Mouse (Mus musculus): ENCODE measurements around the gene Vmp1. TPM values are rescaled to one million over a fixed set of nuclear protein-coding genes. Genes with fewer than 3 reads are reported as not detected.
A peak's percentile ranks its signal among the peaks of the same experiment; 100 is the strongest.

Vmp1 gene
- polyA plus RNA-seq, 1 experiment = 65.3 TPM

DNA sequence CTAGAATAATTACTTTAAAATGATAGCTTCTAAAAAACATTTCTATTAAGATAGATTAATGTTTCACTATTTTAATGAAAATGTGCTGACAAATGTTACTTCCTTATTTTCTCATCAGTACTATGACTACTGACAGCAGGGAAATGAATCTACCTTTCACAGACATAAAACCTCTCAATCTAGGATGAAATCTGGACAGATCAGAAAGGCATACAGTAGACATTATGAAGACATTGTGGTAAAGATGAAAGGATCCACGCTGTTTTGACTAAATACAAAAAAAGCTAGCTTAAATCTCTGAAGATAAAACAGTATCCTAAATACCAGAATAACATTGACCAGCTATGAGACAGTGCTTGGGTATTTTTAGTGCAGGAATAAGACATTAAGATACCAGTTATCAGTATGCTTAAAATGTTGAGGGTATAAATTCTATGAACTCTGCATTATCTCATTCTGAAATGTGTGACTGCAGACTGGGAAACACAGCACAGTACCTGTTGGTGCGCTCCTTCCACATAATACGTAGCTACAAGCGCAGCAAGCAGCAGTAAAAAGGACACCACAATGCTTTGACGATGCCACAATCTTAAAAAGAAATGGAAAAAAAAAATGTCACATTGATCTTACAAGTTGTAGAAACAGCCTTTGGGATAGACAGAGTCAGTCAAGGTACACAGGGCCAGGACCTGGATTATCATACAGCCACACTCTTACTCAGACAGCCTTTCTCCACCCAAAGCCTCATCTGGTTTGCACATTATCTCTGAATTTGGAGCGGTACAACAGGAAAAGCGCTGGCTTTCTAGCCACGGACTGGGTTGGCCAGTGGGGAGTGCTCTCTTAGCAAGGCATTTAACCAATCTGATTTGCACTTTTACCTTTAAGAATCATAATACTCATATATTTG lies 20.4 kb downstream of the Vmp1 start:
- no peak for TF ChIP-seq POLR2A (IDR thresholded peaks at IDR 0.05; ENCODE audit: borderline replicate concordance, extremely low read depth, low read depth, low read length)
- TF ChIP-seq CTCF (IDR thresholded peaks at IDR 0.05; ENCODE audit: insufficient read depth, low read length) = no peak
- H3K4me3 ChIP-seq (replicated peaks; ENCODE audit: extremely low read depth, low read depth, low read length) = no peak overlapping the region
- no peak for DNase-seq
- H3K4me1 ChIP-seq (ENCODE audit: control insufficient read depth, insufficient read depth, low read length) = no peaks in the 10 kb centered on the region
- 93% methylated on average over 8 of the region's 8 CpGs for WGBS

- Histone ChIP-seq H3K4me3 (replicated peaks; ENCODE audit: extremely low read depth, low read depth, low read length) (no peak overlapping the region), H3K4me1 (ENCODE audit: control insufficient read depth, insufficient read depth, low read length) (peaks cover 2% of the 10 kb centered on the region; the same call in 1 of the 2 replicates)
- TF ChIP-seq POLR2A (IDR thresholded peaks at IDR 0.05; ENCODE audit: borderline replicate concordance, extremely low read depth, low read depth, low read length) = no peak
- no peak for TF ChIP-seq CTCF (IDR thresholded peaks at IDR 0.05; ENCODE audit: insufficient read depth, low read length)
- DNase-seq = no peak
Measured at GRCm38 (mm10) chr11:86657863-86658262, 25.8 kb downstream of the Vmp1 start.

DNA sequence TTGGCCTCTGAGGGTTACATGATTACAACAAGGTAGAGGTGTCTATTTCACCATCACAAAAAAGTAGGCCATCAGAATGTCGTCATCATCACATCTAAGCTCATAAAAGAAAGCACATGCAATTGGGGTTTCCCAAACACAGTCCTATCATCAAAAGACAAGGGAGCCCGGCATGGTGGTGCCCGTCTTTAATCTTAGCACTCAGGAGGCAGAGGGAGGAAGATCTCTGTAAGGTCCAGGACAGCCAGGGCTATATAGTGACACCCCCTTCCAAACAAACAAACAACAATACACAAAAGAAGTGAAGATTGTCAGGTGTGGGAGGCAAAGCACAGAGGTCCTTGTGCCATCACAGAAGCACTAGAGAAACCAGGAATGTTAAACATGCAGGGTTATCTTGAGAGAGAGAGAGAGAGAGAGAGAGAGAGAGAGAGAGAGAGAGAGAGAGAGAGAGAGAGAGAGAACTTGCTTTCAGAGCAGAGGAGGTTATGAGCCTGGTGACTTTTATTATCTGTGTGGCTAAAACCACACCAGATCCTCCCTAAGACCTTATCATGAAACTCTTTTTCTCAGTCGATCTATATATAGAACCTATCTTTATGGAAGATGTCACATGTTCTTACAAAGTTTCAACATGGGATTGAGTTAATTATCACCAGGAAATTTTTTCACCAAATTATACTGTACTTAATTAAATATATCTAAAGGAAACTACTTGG lies 26.6 kb downstream of the Vmp1 start:
- Histone ChIP-seq H3K4me1 (ENCODE audit: control insufficient read depth, insufficient read depth, low read length) (peaks cover 2% of the 10 kb centered on the region; the same call in 1 of the 2 replicates), H3K4me3 (replicated peaks; ENCODE audit: extremely low read depth, low read depth, low read length) (no peak overlapping the region)
- no peak for DNase-seq
- 76% methylated on average over 4 of the region's 4 CpGs for WGBS
- TF ChIP-seq POLR2A (IDR thresholded peaks at IDR 0.05; ENCODE audit: borderline replicate concordance, extremely low read depth, low read depth, low read length) = no peak
- no peak for TF ChIP-seq CTCF (IDR thresholded peaks at IDR 0.05; ENCODE audit: insufficient read depth, low read length)

- no peak for TF ChIP-seq POLR2A (IDR thresholded peaks at IDR 0.05; ENCODE audit: borderline replicate concordance, extremely low read depth, low read depth, low read length)
- peak; percentile 5; the same call in 1 of the 2 replicates for TF ChIP-seq CTCF (IDR thresholded peaks at IDR 0.05; ENCODE audit: insufficient read depth, low read length)
- Histone ChIP-seq H3K4me3 (replicated peaks; ENCODE audit: extremely low read depth, low read depth, low read length) (no peak overlapping the region), H3K4me1 (ENCODE audit: control insufficient read depth, insufficient read depth, low read length) (peaks cover 2% of the 10 kb centered on the region; the same call in 1 of the 2 replicates)
- 5% methylated on average over 1 of the region's 1 CpGs for WGBS
- no peak for DNase-seq
Measured at GRCm38 (mm10) chr11:86655671-86656070, 28.0 kb downstream of the Vmp1 start.

DNA sequence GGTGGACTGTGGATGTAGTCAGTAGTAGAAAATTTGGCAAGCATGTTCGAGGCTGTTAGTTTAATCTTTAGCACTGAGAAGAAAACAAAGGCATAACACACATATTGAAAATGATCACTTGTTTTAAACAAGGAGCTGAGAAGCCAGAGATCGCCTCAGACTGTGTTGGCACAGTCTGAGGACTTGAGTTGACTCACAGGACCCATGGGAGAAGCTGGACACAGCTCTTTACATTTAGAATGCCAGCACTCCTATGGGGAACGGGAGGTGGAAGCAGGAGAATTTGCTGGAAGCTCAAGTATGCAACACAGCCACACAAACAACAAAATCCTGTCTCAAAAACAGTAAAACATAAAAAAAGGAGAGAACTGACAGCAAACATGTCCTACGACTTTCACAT lies 29.5 kb downstream of the Vmp1 start:
- H3K4me3 ChIP-seq (replicated peaks; ENCODE audit: extremely low read depth, low read depth, low read length) = no peak overlapping the region
- H3K4me1 ChIP-seq (ENCODE audit: control insufficient read depth, insufficient read depth, low read length) = peaks cover 2% of the 10 kb centered on the region; the same call in 1 of the 2 replicates
- no peak for DNase-seq
- no peak for TF ChIP-seq POLR2A (IDR thresholded peaks at IDR 0.05; ENCODE audit: borderline replicate concordance, extremely low read depth, low read depth, low read length)
- no peak for TF ChIP-seq CTCF (IDR thresholded peaks at IDR 0.05; ENCODE audit: insufficient read depth, low read length)
- WGBS = 68% methylated on average over 4 of the region's 4 CpGs

DNA sequence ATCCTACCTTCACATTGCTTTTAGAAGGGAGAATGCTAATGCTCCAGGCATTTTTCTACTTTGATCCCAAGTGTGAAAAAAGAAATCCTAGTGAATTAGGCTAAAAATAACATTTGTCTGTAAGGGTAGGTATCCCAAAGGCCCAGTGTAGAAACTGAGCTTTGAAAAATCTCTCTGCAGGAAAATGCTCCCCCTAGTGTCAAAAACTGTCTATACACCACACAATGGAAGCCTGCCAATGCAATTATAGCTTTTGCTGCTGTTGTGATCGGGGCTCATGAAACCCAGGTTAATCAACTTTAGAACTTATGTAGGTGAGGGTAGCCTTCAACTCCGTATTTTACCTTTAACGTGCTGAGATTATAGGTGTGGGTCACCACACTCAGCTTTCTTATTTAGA lies 30.2 kb downstream of the Vmp1 start:
- Histone ChIP-seq H3K4me1 (ENCODE audit: control insufficient read depth, insufficient read depth, low read length) (peaks cover 2% of the 10 kb centered on the region; the same call in 1 of the 2 replicates), H3K4me3 (replicated peaks; ENCODE audit: extremely low read depth, low read depth, low read length) (no peak overlapping the region)
- DNase-seq = no peak
- WGBS = 13% methylated on average over 3 of the region's 3 CpGs
- TF ChIP-seq CTCF (IDR thresholded peaks at IDR 0.05; ENCODE audit: insufficient read depth, low read length) = peak; percentile 43; the same call in 1 of the 2 replicates
- no peak for TF ChIP-seq POLR2A (IDR thresholded peaks at IDR 0.05; ENCODE audit: borderline replicate concordance, extremely low read depth, low read depth, low read length)

- Histone ChIP-seq H3K4me1 (ENCODE audit: control insufficient read depth, insufficient read depth, low read length) (peaks cover 2% of the 10 kb centered on the region), H3K4me3 (replicated peaks; ENCODE audit: extremely low read depth, low read depth, low read length) (no peak overlapping the region)
- WGBS = 55% methylated on average over 4 of the region's 4 CpGs
- TF ChIP-seq POLR2A (IDR thresholded peaks at IDR 0.05; ENCODE audit: borderline replicate concordance, extremely low read depth, low read depth, low read length) = no peak
- no peak for TF ChIP-seq CTCF (IDR thresholded peaks at IDR 0.05; ENCODE audit: insufficient read depth, low read length)
- DNase-seq = no peak
Measured at GRCm38 (mm10) chr11:86652578-86652979, 31.1 kb downstream of the Vmp1 start.

GRCm38 (mm10) chr11:86650676-86651075 lies 33.0 kb downstream of the Vmp1 start:
- 74% methylated on average over 6 of the region's 6 CpGs for WGBS
- Histone ChIP-seq H3K4me1 (ENCODE audit: control insufficient read depth, insufficient read depth, low read length) (peaks cover 2% of the 10 kb centered on the region), H3K4me3 (replicated peaks; ENCODE audit: extremely low read depth, low read depth, low read length) (no peak overlapping the region)
- no peak for TF ChIP-seq POLR2A (IDR thresholded peaks at IDR 0.05; ENCODE audit: borderline replicate concordance, extremely low read depth, low read depth, low read length)
- no peak for TF ChIP-seq CTCF (IDR thresholded peaks at IDR 0.05; ENCODE audit: insufficient read depth, low read length)
- DNase-seq = no peak

DNA sequence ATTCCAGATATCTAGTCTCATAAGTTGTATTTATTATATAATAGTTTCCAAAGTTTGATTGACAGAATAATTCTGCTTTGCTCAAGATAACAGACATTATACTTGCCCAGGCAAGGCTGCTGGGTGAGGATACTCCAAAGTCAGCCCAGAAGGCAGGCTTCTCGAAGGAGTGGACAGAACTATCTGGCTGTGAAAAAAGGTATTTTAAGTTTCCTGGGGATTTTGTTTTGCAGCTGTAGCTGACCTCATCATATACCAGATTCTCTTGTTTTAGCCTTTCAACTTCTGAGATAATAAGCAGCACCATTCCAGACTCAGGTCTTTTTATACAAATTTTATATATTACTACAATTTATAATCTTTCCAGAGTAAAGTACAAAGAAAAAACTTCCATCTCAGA lies 34.1 kb downstream of the Vmp1 start:
- 90% methylated on average over 1 of the region's 1 CpGs for WGBS
- no peak overlapping the region for H3K4me3 ChIP-seq (replicated peaks; ENCODE audit: extremely low read depth, low read depth, low read length)
- no peak for DNase-seq
- TF ChIP-seq POLR2A (IDR thresholded peaks at IDR 0.05; ENCODE audit: borderline replicate concordance, extremely low read depth, low read depth, low read length) (no peak), CTCF (IDR thresholded peaks at IDR 0.05; ENCODE audit: insufficient read depth, low read length) (no peak)
- peaks cover 2% of the 10 kb centered on the region for H3K4me1 ChIP-seq (ENCODE audit: control insufficient read depth, insufficient read depth, low read length)

Measured in lung, adult 2 months (tissue).